Mouse (Mus musculus) olfactory bulb, adult 2 months (tissue): ENCODE results near the gene Cic.

Experiments used
- CTCF ChIP-seq: fragments of 200-500 bp; IDR thresholded peaks from 2 replicates; pipeline ENCODE4 v1.5.1; 2012; ENCODE audit warnings: low read depth, mild to moderate bottlenecking, low read length, moderate library complexity; ENCODE audit not compliant: insufficient read depth
- POLR2A ChIP-seq: fragments of 200-500 bp; IDR thresholded peaks from 2 replicates; pipeline ENCODE4 v1.6.1; 2012; ENCODE audit warnings: mild to moderate bottlenecking, low read depth, low read length, moderate library complexity; ENCODE audit not compliant: insufficient read depth

GRCm38 (mm10) chr7:25326233-25326632, 58.7 kb downstream of the Cic start:
- TF ChIP-seq POLR2A: no peak
- TF ChIP-seq CTCF: no peak
